Mouse (Mus musculus) cerebellum, postnatal 14 days (tissue): ENCODE measurements at regions not wholly inside any gene's neighbourhood (a gene's known extent, or its start where the extent isn't known, plus 50 kb on each side); places are given as distances from the start of the nearest gene placed in this dataset.
A peak's percentile ranks its signal among the peaks of the same experiment; 100 is the strongest.

ENCODE experiments used
- DNase-seq, 2 experiments: peaks; one replicate each; pipeline ENCODE4 v3.0.0; 2021; ENCODE audit warnings: mixed read lengths in 2 of 2

GRCm38 (mm10) chr19:15796466-15796865, 150.7 kb downstream of the Psat1 start:
- DNase-seq, result no peak

- DNase-seq, result no peak
These were observed 155.2 kb downstream of the Psat1 start for GRCm38 (mm10) chr19:15791942-15792341.

GRCm38 (mm10) chr19:15791264-15791913, 155.7 kb downstream of the Psat1 start:
- DNase-seq, result no peak

GRCm38 (mm10) chr19:15790620-15791263, 156.4 kb downstream of the Psat1 start:
- DNase-seq, result peak in 1 of 2 experiments; percentile 14

- DNase-seq, result no peak
These were observed 157.4 kb downstream of the Psat1 start for GRCm38 (mm10) chr19:15789741-15790140.

- DNase-seq, result no peak
These were observed 162.5 kb downstream of the Psat1 start for GRCm38 (mm10) chr19:15784644-15785043.

- DNase-seq, result no peak
These were observed 177.5 kb downstream of the Psat1 start for GRCm38 (mm10) chr19:15769651-15770050.

GRCm38 (mm10) chr19:15761086-15761485, 186.1 kb downstream of the Psat1 start:
- no peak for DNase-seq

- DNase-seq, result no peak
These were observed 201.9 kb downstream of the Psat1 start for GRCm38 (mm10) chr19:15745026-15745777.

- DNase-seq, result no peak
These were observed 210.9 kb downstream of the Psat1 start for GRCm38 (mm10) chr19:15736200-15736599.

- peak; percentile 54 for DNase-seq
These were observed 220.2 kb downstream of the Psat1 start for GRCm38 (mm10) chr19:15726785-15727406.

GRCm38 (mm10) chr19:15692379-15693023, 254.6 kb downstream of the Psat1 start:
- DNase-seq, result no peak

GRCm38 (mm10) chr19:15669996-15670395, 277.1 kb downstream of the Psat1 start:
- peak; percentile 53 to 65 for DNase-seq

- DNase-seq, result peak; percentile 46 to 59
These were observed 277.6 kb downstream of the Psat1 start for GRCm38 (mm10) chr19:15669541-15669940.

GRCm38 (mm10) chr19:15668624-15669016, 278.5 kb downstream of the Psat1 start:
- DNase-seq, result peak in 1 of 2 experiments; percentile 19

GRCm38 (mm10) chr19:15667889-15668623, 279.1 kb downstream of the Psat1 start:
- DNase-seq, result peak; percentile 82 to 88

GRCm38 (mm10) chr19:15663659-15664255, 283.4 kb downstream of the Psat1 start:
- peak; percentile 60 to 76 for DNase-seq

- DNase-seq, result no peak
These were observed 288.5 kb downstream of the Psat1 start for GRCm38 (mm10) chr19:15658611-15659010.

GRCm38 (mm10) chr19:15657846-15658245, 289.3 kb downstream of the Psat1 start:
- DNase-seq, result no peak

GRCm38 (mm10) chr19:15649368-15649767, 297.8 kb downstream of the Psat1 start:
- peak; percentile 49 to 63 for DNase-seq

GRCm38 (mm10) chr19:15647313-15647712, 299.8 kb downstream of the Psat1 start:
- DNase-seq, result no peak

- DNase-seq, result peak in 1 of 2 experiments; percentile 20
These were observed 302.4 kb downstream of the Psat1 start for GRCm38 (mm10) chr19:15644786-15645185.
